Mouse (Mus musculus) natural killer cell, adult 2 months (primary cell): Measurements from ENCODE around the gene Cspg4.

Experiments used
- DNase-seq, 2 experiments: peaks; one replicate each; pipeline ENCODE4 v3.0.0; 2022; ENCODE audit warnings: low spot score in 2 of 2

The Cspg4 gene

DNA sequence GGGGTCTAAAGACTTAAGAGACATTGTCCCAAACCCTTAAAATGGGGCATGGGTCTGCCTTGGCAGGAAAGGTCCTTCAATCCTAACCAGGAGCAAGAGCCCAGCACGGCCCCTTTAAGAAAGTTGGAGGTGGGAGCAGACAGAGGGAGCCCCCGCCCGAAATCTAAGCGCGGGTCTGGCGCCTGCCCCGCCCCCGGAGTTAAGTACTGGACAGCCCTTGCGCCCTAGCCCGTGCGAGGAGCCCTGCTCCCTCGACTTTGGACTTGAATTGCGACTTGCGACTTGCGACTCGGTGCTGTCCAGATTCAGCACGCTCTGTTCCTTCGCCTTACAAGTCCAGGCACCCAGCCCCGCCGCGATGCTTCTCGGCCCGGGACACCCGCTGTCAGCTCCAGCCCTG lies at the start of gene Cspg4:
Gene Cspg4, plus strand, starts transcription at position 202 of the 400 bp plus-strand sequence.
- DNase-seq, result no peak

- no peak for DNase-seq
Observed at GRCm38 (mm10) chr9:56824900-56825299, 39.9 kb upstream of the Cspg4 start.

GRCm38 (mm10) chr9:56825476-56826213 lies 39.2 kb upstream of the Cspg4 start:
- DNase-seq, result no peak

DNA sequence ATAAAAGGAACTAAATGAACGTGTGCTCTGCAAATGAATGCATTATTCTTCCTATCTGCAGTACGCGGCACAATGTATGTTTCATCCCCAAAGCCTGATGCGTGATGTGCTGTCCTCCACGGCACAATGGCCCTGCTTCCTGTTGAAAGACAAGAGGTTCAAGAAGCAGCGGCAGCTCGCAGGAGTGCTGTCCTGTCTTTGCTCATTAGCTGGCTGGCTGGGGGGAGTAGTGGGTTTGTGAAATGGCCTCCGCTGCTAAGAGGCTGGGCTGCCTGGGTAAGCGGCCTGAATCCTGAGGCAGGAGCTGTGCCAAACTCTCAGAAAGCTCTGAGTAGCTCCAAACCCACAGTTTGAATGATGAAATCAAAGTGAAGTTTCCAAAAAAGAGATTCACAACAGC lies 36.7 kb upstream of the Cspg4 start:
- DNase-seq, result no peak

GRCm38 (mm10) chr9:56828841-56829240 lies 36.0 kb upstream of the Cspg4 start:
- DNase-seq, result no peak

DNA sequence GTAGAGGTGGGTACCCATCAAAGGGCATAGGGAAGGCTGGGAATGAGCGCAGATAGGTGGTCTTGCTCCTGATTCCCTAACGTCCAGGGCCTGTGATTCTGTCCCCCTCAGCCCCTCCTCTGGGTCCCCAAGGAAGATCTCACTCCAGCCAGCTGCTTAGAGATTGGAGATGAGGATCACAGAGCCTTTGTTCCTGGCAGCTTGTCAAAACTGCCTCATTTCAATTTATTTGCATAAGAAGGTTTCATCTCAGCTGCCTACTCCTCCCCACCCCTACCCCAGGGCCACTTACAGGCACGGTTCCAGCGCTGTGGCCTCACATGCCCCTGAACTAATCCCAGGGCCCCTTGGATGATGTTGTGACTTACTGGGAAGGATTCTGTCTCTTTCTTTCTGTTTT lies 34.7 kb upstream of the Cspg4 start:
- no peak for DNase-seq

DNA sequence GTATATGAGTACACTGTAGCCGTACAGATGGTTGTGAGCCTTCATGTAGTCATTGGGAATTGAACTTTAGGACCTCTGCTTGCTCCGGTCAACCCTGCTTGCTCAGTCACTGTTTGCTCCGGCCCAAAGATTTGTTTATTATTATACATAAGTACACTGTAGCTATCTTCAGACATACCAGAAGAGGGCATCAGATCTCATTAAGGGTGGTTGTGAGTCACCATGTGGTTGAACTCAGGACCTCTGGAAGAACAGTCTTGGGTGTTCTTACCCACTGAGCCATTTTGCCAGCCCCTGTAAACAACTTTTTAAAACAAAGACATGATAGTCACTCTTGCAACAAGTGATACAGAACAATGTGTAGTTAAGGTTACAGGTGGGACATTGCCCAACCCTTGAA lies 32.9 kb upstream of the Cspg4 start:
- DNase-seq, result no peak

- DNase-seq, result no peak
Observed at GRCm38 (mm10) chr9:56832900-56833299, 31.9 kb upstream of the Cspg4 start.

- no peak for DNase-seq
Observed at GRCm38 (mm10) chr9:56835152-56835551, 29.7 kb upstream of the Cspg4 start.

GRCm38 (mm10) chr9:56840721-56841120 lies 24.1 kb upstream of the Cspg4 start:
- DNase-seq, result no peak

DNA sequence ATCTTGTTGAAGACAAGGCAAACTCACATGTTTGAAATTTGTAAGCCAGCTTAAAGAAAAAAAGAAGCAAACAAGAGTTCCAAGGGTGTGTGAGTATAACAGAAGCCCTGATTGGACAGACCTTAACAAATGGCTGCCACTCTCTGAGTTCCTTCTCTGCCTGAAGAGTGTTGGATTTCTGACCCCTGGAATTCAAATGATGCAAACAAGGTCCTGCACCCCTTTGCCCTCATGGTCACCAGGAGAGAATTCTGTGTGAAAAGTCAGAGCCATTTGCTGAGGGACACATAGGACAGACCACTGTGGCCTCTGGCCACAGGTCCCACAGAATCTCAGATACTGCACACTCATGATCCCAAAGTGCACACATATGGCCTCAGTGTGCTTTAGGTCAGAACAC lies 23.0 kb upstream of the Cspg4 start:
- no peak for DNase-seq

- DNase-seq, result no peak
Observed at GRCm38 (mm10) chr9:56842303-56842719, 22.5 kb upstream of the Cspg4 start.

GRCm38 (mm10) chr9:56843679-56844188 lies 21.1 kb upstream of the Cspg4 start:
- DNase-seq, result peak in 1 of 2 experiments; percentile 13

GRCm38 (mm10) chr9:56844644-56845043 lies 20.2 kb upstream of the Cspg4 start:
- no peak for DNase-seq

DNA sequence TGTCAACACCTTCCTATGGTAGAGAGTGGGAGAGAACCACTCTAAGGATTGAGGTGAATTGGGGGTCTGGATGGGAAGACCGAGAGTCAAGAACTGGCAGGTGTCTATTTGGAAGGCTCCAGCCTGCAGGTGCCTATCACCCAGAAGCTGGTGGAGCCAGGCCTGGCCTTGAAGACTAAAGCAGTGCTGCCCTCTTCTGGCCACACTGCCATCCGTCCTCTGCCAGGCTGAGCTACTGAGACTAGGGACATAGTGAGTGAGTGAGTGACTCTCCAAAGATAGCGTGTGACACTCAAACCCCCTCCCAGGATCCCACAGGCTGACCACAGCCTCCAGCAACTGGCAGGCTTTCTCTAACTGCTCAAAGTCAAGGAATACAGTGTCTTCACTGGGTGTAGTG lies 17.3 kb upstream of the Cspg4 start:
- DNase-seq, result peak; percentile 12 to 16

- DNase-seq, result no peak
Observed at GRCm38 (mm10) chr9:56850128-56850904, 14.5 kb upstream of the Cspg4 start.

- no peak for DNase-seq
Observed at GRCm38 (mm10) chr9:56850905-56851252, 14.0 kb upstream of the Cspg4 start.

GRCm38 (mm10) chr9:56851778-56852177 lies 13.1 kb upstream of the Cspg4 start:
- DNase-seq, result no peak

DNA sequence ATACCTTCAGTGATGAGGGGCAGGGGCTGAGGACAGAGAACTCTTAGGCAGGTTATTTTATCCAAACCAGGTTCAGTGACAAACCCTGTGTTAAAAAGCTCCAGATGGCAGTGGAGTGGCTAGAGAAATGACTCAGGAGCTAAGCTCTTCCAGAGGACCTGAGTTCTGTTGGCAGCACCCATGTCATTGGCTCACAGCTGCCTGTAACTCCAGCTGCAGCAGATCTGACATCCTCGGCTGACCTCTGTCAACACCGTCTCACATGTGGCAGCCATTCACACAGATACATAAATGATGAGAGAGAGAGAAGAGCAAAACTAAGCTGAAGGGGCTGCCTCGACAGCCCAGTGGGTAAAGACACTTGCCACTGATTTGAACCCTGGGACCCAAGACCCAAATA lies 7.4 kb upstream of the Cspg4 start:
- no peak for DNase-seq

DNA sequence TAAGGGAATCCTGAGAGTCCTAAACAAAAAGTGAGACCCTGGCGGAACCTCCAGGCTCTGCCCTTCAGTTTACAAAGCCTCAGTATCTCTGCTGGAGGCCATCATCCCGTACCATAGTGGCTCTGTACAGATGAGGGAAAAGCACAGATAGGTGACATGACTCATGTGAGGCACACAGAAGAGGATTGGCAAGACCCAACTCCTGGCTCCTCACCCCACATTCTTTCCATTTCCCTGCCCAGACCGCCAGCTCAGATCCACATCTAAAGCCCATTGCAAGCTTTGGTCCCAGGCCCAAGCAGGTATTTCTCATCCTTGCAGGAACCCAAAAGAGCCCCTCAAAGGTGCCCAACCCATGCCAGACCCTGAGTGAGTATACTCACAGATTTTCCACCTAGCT lies 4.8 kb upstream of the Cspg4 start:
- DNase-seq, result no peak

DNA sequence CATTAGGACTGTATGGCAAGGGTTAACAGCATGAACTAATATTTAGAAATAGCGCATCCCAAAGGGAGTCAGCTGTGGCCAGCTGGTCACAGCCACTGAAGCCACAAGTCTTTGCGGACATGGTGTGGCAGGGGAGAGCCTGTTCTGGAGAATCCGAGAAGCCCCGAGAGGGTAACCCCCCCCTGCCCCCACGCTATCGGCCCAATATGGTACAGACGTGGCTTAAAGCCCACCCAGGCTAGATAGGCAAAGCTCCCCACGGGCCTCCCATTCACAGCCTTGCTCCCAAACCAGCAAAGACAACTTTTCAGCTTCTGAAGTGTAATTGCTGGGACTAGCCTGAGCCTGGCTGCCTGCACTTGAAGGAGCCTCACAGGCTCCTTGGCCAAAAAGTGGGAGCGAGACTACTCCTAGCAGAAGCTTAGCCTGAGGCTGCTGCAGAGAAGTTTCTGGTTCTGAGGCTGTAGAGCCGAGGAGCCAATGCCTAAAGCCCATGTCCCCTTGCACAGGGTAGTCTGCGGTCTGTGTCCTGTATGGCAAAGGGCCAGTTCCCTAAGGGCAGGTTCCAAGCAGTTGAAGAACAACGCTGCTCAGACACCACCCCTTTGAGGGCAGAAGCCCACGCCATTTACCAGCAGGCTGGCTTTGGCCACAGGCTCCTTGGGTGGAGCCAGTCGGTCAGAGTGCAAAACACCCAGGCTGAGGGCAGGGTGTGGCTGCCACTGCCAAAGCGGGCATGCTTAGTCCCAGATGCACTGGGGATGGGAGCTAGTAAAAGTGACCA lies 4.2 kb upstream of the Cspg4 start:
- no peak for DNase-seq

GRCm38 (mm10) chr9:56862863-56863262 lies 2.0 kb upstream of the Cspg4 start:
- DNase-seq, result no peak
